Mouse (Mus musculus) E14TG2a.4 (cell line): ENCODE results near the gene Olfr370.

Source experiments
- CTCF ChIP-seq: conservative IDR thresholded peaks from 2 replicates; pipeline ENCODE4 v1.5.1; 2014; ENCODE audit warnings: low read length
- NANOG ChIP-seq: IDR thresholded peaks from 2 replicates; pipeline ENCODE4 v1.6.1; 2014; ENCODE audit warnings: borderline replicate concordance, low read length, mixed read lengths

DNA sequence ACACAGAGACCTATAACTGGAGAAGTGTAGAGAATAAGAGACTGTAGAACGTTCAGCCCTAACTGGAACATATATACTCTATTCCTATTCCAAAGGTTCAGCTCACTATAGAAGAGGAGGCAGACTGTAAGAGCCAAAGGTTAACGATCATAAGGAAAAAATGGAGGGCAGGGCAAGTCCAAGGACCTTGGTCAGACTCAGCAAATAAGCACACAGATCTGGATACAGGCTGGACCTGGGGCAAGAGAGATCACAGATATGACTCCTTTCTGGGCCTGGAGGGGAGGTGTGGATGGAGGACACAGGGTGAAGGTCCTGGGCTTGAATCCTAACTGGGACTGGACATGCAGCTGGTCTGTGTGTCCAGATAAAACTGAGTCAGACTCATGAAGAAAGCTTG is 778 bp upstream of the Olfr370 start:
- TF ChIP-seq CTCF: no peak
- TF ChIP-seq NANOG: no peak
